In the genomic region with DNA sequence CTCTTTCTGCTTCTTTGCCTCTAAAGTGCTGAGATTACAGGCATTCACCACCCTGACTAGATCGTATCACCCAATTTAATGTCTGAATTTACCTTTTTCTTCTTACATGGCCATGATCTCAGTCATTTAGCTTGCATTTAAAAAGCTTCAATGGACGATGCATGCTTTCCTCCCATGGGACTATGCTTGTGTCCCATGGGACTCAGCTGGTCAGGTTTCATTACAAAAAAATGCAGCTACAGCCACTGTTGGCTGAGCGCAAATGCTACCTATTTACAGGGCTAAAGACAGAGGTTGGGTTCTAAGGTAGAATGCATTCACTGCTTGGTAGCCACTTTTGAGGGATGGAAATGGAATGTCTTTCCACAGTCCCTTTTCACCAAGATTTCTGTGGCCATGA, we compare ENCODE assay signal across 28 mouse cellular contexts. TPM values are rescaled to one million over a fixed set of nuclear protein-coding genes. Genes with fewer than 3 reads are reported as not detected.
"Had no signal": no experiment of that assay in that cellular context is flagged by ENCODE, and none has a peak within 500 bp of the region (broad histone marks: within the 10 kb centered on the region; RNA-seq: fewer than 3 reads in every experiment).

No protein-coding gene starts in this region.

- H3K4me1 ChIP-seq: heart, embryonic 13.5 days; heart, embryonic 15.5 days; hindbrain, embryonic 13.5 days; hindbrain, embryonic 15.5 days; kidney, embryonic 15.5 days; limb, embryonic 10.5 days; limb, embryonic 12.5 days; liver, embryonic 13.5 days; liver, embryonic 15.5 days had no signal

- H3K36me3 ChIP-seq: heart, embryonic 13.5 days; heart, embryonic 15.5 days; hindbrain, embryonic 13.5 days; hindbrain, embryonic 15.5 days; kidney, embryonic 15.5 days; limb, embryonic 10.5 days; limb, embryonic 12.5 days; liver, embryonic 13.5 days; liver, embryonic 15.5 days had no signal

- H3K4me3 ChIP-seq: heart, adult 2 months; heart, embryonic 13.5 days; heart, embryonic 15.5 days; hindbrain, embryonic 13.5 days; hindbrain, embryonic 15.5 days; kidney, embryonic 15.5 days; layer of hippocampus, adult 2 months; left cerebral cortex, adult 2 months; limb, embryonic 10.5 days; limb, embryonic 12.5 days; liver, embryonic 13.5 days; liver, embryonic 15.5 days had no signal

- H3K9me3 ChIP-seq: heart, embryonic 13.5 days; heart, embryonic 15.5 days; hindbrain, embryonic 15.5 days; kidney, embryonic 15.5 days; limb, embryonic 10.5 days; limb, embryonic 12.5 days; liver, embryonic 13.5 days; liver, embryonic 15.5 days had no signal

- DNase-seq: gastrocnemius, postnatal 14 days; gastrocnemius, postnatal 36 days; heart, adult 11 months; heart, adult 2 months; heart, postnatal 14 days; heart, postnatal 36 days; kidney, adult 11 months; kidney, adult 2 months; kidney, adult 9 months; kidney, postnatal 14 days; kidney, postnatal 36 days; liver; liver, embryonic 13.5 days had no signal

- H3K27ac ChIP-seq: heart, adult 2 months; heart, embryonic 13.5 days; heart, embryonic 15.5 days; hindbrain, embryonic 13.5 days; hindbrain, embryonic 15.5 days; hindbrain, postnatal 0 days; kidney, embryonic 15.5 days; kidney, postnatal 0 days; layer of hippocampus, adult 2 months; left cerebral cortex, adult 2 months; limb, embryonic 10.5 days; limb, embryonic 12.5 days; liver, embryonic 13.5 days; liver, embryonic 15.5 days had no signal

- H3K27me3 ChIP-seq: heart, embryonic 13.5 days; heart, embryonic 15.5 days; hindbrain, embryonic 13.5 days; hindbrain, embryonic 15.5 days; kidney, embryonic 15.5 days; limb, embryonic 12.5 days; liver, embryonic 13.5 days; liver, embryonic 15.5 days had no signal

- H3K9ac ChIP-seq: heart, embryonic 13.5 days; heart, embryonic 15.5 days; hindbrain, embryonic 13.5 days; hindbrain, embryonic 15.5 days; kidney, embryonic 15.5 days; limb, embryonic 12.5 days; liver, embryonic 13.5 days; liver, embryonic 15.5 days had no signal

- H3K4me2 ChIP-seq: heart, embryonic 11.5 days; heart, embryonic 13.5 days; heart, embryonic 15.5 days; hindbrain, embryonic 13.5 days; hindbrain, embryonic 15.5 days; kidney, embryonic 15.5 days; limb, embryonic 12.5 days; liver, embryonic 11.5 days; liver, embryonic 13.5 days; liver, embryonic 15.5 days had no signal

RNA-seq across cellular contexts. Expression of gene Trp63, which starts 32.2 kb away (rescaled TPM):
- total RNA-seq: hematopoietic stem cell, adult 5-6 weeks had no signal
